Mouse (Mus musculus) embryo, embryonic 10.5 days (tissue): ENCODE results near the gene Adh6b.

Experiments used
- DNase-seq: peaks from one replicate; pipeline ENCODE4 v3.0.0-alpha.2; 2015; ENCODE audit warnings: low spot score

Adh6b gene

GRCm38 (mm10) chr3:138341471-138341870 lies at the start of gene Adh6b:
Gene Adh6b, plus strand, starts transcription at chr3:138341775.
- DNase-seq, result no peak

DNA sequence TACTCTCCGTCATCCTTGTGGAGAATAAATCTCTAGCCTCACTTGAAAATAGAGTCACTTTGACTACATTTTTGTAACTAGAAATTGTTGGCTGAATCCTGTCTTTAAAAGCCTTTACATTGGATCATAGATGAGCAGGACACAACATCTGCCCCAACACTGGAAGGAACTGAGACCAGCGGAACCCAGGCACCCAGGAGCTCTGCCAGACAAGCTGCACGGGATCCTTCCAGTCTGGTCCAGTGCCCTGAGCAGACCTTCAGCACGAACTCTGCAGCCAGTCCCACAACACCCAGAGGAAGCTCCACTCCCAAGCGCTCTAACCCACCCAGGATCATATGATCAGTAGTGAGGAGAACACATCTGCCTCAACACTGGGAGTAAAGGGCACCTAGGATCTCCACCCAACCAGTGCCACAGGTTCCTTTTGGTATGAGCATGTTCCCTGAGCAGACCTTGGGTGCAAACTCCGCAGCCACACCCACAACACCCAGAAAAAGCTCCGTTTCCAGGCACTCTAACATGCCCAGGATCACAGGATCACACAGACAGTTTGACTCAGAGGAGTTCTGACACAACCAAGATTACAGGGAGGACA lies 48.2 kb upstream of the Adh6b start:
- no peak for DNase-seq

- no peak for DNase-seq
Measured at GRCm38 (mm10) chr3:138300130-138300529, 41.4 kb upstream of the Adh6b start.

DNA sequence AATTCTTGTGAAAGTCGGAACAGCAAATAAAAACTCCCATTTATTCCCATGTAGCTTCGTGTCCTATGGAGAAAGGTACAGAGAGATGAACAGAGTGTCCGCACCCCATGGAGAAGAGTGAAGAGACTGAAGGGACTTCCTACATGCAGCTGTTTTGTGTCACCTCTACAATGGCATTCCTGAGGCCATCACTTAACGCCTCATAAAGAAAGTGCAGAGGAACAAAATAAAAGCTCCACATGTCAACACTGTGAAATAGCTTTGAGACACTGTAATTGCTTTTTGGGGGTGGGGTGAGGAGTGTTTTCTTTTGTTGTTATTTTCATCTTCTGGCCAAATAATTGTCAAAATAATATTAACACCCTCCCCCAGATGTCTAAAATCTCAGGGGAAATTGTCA lies 38.9 kb upstream of the Adh6b start:
- peak; percentile 19 for DNase-seq

DNA sequence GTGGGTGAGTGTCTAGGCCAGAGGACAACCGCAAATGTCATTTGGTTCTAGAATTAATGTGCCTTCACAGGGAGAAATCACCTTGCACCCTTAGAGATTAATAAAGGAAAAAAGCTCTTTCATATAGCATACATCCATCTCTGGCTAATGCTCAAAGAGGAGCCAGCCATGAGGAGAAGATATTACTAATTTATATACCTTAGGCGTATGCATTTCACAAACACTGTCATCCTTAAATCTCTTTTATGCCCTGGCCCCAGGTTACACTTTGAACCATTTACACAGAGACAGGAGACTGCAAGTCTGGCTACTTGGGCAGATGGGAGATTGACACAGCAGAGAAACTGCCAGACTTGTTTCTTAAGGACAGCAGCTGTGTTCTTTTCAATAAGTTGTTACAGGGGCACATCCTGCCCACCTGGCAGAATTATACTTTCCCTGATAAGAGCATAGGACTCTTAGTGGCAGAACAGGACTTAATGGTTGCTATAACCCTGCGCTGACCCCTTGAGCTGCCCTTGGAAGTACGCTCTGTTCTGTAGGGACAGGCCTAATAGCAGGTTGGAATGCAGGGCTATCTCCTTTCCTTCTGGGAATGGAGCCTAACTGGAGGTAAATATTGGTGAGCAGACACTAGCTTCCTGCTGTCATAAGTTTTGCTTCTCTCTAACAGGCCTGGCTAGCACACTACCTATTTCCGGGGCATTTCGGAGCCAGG lies 37.6 kb upstream of the Adh6b start:
- DNase-seq, result peak; percentile 31

- peak; percentile 13 for DNase-seq
Measured at GRCm38 (mm10) chr3:138304489-138304871, 37.1 kb upstream of the Adh6b start.

- DNase-seq, result peak; percentile 35
Measured at GRCm38 (mm10) chr3:138305486-138306289, 35.9 kb upstream of the Adh6b start.

- peak; percentile 24 for DNase-seq
Measured at GRCm38 (mm10) chr3:138306290-138306683, 35.3 kb upstream of the Adh6b start.

GRCm38 (mm10) chr3:138309910-138310309 lies 31.7 kb upstream of the Adh6b start:
- no peak for DNase-seq

DNA sequence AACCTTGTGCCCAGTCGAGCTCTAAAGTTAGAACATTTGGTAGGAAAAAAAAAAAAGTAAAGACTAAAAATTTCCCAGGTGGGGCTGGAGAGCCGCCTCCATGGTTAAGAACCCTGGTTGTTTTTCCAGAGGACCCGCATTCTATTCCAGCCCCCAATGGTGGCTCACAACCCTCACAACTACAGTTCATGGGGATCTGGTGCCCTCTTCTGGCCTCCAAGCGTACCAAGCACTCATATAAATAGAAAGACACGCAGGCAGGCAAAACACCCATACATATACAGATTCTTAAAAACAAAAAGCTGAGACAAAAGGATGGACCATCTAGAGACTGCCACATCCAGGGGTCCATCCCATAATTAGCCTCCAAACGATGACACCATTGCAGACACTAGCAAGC lies 30.6 kb upstream of the Adh6b start:
- DNase-seq, result no peak

- DNase-seq, result no peak
Measured at GRCm38 (mm10) chr3:138312965-138313364, 28.6 kb upstream of the Adh6b start, which contains the start of gene Adh6a. Gene Adh6a, plus strand, starts transcription at chr3:138313286.

DNA sequence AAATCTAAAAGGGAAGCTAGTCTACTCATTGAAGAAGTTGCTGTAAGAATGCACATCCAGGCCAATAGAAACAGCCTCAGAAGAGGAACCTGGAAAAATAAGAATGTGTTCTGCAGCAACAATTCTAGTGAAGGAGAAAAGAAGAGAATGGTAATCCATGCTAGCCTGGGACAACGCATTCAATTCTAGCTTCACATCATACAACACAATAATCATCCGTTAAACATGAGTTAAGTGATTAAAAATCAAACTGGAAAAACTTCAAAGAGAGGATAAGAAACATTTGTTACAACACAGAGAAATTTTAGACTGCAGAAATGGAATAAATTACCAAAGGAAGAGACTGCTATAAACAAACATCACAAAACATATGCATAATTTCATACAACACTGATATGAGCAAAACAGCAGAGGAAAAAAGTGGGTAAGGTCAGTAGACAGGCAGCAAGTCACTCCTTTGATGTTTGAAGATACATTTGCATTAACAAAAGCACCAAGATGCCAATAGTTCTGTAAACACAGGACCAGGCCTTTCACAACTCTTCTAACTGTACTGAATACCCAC lies 24.6 kb upstream of the Adh6b start:
- no peak for DNase-seq

DNA sequence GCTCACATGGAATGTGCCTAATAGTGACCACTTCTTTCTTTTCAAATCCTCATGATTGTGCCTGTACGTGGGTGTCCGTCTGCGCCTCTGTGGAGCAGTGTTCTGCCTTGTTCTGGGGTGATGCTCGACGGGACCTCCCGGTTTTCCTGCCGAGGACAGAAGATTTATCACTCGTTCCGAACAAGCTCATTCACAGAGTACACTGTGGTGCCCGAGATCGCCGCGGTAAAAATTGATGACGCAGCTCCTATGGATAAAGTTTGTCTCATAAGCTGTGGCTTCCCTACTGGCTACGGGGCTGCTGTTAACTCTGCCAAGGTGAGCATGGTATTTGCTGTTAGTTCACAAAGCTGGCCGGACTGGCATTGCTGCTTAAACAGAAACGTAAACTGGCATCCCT lies 16.6 kb upstream of the Adh6b start:
- DNase-seq, result no peak

GRCm38 (mm10) chr3:138325466-138325865 lies 16.1 kb upstream of the Adh6b start:
- DNase-seq, result no peak

GRCm38 (mm10) chr3:138333910-138334309 lies 7.7 kb upstream of the Adh6b start:
- no peak for DNase-seq

DNA sequence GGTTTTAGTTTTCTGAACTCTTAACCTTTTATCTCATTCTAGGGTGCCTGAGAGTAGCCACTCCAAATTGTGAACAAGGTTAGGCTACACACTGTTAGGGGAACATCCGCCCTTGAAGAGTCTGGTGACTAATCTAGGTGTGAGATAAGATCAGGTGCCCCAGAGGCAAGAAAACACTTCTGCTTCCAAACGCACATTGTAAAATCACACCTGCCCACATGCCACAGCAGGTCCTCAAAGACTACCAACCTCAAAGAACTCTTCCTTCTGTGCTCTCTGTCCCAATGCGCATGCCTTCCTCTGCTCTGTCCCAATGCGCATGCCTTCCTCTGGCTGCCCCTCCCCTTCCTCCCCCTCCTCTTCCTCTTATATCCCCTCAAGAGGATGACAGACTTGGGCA lies 7.3 kb upstream of the Adh6b start:
- DNase-seq, result no peak

DNA sequence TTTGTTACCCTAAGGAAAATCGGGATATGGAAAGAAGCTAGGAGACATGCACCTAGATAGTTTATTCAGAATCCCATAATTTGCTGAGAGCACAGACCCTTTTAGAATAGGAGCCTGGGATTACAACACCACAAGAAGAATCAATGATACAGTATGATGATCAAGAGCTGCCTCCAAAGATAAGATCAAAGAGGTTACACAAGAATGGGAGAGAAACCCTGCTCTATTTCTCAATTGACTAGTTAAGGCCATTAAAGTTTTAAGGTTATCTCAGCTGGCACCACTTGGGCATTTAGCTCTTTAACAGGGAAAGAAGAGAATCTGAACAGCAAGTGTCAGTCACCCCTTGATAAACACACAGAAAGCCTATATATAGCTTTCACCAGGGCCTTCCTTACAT lies 6.0 kb upstream of the Adh6b start:
- DNase-seq, result no peak

- no peak for DNase-seq
Measured at GRCm38 (mm10) chr3:138336104-138336754, 5.3 kb upstream of the Adh6b start.

GRCm38 (mm10) chr3:138347041-138347440 lies 5.5 kb downstream of the Adh6b start:
- DNase-seq, result peak; percentile 7

DNA sequence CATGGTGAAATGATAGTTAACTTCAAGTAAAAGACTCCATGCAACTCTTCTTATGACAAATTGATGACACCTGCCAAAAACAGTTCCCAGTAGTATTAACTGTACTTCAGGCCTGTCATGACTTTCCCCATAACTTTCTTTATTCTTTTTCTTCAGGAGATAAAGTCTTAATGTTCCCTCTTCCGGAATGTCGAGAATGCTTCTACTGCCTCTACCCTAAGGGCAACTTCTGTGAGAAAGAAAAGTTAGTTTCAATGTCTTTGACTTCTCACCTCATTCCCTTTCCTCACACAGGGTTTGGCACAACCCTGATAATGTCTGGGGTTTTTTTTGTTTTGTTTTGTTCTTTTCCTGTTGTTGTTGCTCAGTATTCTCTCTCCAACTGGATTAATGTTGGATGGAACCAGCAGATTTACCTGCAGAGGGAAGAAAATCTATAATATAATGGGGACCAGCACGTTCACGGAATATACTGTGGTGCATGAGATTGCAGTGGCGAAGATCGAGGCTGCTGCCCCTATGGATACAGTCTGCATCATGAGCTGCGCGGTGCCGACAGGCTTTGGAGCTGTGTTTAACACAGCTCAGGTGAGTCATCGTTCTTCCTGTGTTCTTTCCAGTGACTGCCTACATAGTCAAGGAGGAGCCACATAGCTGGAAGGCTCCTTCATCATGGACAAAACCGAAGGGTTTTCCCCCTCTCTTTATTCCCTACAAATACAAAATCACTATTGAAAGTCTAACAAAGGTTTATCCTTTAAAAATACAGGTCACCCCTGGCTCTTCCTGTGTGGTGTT lies 10.6 kb downstream of the Adh6b start:
- DNase-seq, result no peak

- no peak for DNase-seq
Measured at GRCm38 (mm10) chr3:138358856-138359255, 17.3 kb downstream of the Adh6b start.
